Mouse (Mus musculus): ENCODE data around the gene Trim11. TPM values are rescaled to one million over a fixed set of nuclear protein-coding genes. Genes with fewer than 3 reads are reported as not detected.

The Trim11 gene
- total RNA-seq, 2 experiments from 2014 or later: 21.0 to 24.9 TPM

- DNase-seq (ENCODE audit: low spot score in 2 of 2): peak in 1 of 2 experiments; percentile 47
- intact Hi-C loops (cut with DNase I): no loop called here
Observed at GRCm38 (mm10) chr11:58995807-58996370, 18.0 kb downstream of the Trim11 start.

GRCm38 (mm10) chr11:58997541-58997940, 19.6 kb downstream of the Trim11 start:
- DNase-seq (ENCODE audit: low spot score in 2 of 2): no peak
- intact Hi-C loops (cut with DNase I): no loop called here

GRCm38 (mm10) chr11:58999158-58999557, 21.3 kb downstream of the Trim11 start:
- intact Hi-C loops (cut with DNase I): no loop called here

GRCm38 (mm10) chr11:58999830-59000229, 21.9 kb downstream of the Trim11 start:
- intact Hi-C loops (cut with DNase I): no loop called here
- no peak for DNase-seq (ENCODE audit: low spot score in 2 of 2)

More at GRCm38 (mm10) chr11:58999158-58999557, 21.3 kb downstream of the Trim11 start:
- no peak for DNase-seq (ENCODE audit: low spot score in 2 of 2)

GRCm38 (mm10) chr11:59000635-59001034, 22.7 kb downstream of the Trim11 start:
- intact Hi-C loops (cut with DNase I): no loop called here
- peak; percentile 46 to 69 for DNase-seq (ENCODE audit: low spot score in 2 of 2)

- DNase-seq (ENCODE audit: low spot score in 2 of 2): no peak
- intact Hi-C loops (cut with DNase I): no loop called here
Observed at GRCm38 (mm10) chr11:59002327-59003079, 24.6 kb downstream of the Trim11 start.

- DNase-seq (ENCODE audit: low spot score in 2 of 2): peak; percentile 37 to 55
- intact Hi-C loops (cut with DNase I): no loop called here
Observed at GRCm38 (mm10) chr11:59015052-59015451, 37.2 kb downstream of the Trim11 start.

- intact Hi-C loops (cut with DNase I): no loop called here
- DNase-seq (ENCODE audit: low spot score in 2 of 2): no peak
Observed at GRCm38 (mm10) chr11:59026411-59026810, 48.5 kb downstream of the Trim11 start.

GRCm38 (mm10) chr11:59029003-59029402, 51.1 kb downstream of the Trim11 start:
- no peak for DNase-seq (ENCODE audit: low spot score in 2 of 2)
- intact Hi-C loops (cut with DNase I): no loop called here

Small RNAs within 50 kb of the gene (microRNA-seq; reads per million reads assigned to microRNA genes)
- gene Gm44313: 1.0 reads per million

Other genes with a start within 250 kb of the Trim11 start
- not detected for gene Olfr317, start 238.9 kb upstream of the Trim11 start, total RNA-seq (2021)
- gene Olfr316, start 225.4 kb upstream of the Trim11 start, total RNA-seq (2021): 1 to 10 TPM in 1 of 2 experiments, under 1 TPM in 1; 0.79 to 1.0 TPM
- gene Olfr315, start 204.9 kb upstream of the Trim11 start, total RNA-seq (2021): not detected
- gene Olfr314, start 195.1 kb upstream of the Trim11 start, total RNA-seq (2021): not detected
- 1 to 10 TPM; 2.2 to 2.9 TPM for gene Fam183b, start 176.1 kb upstream of the Trim11 start, total RNA-seq (2021)
- not detected for gene Olfr313, start 163.1 kb upstream of the Trim11 start, total RNA-seq (2021)
- not detected for gene Olfr312, start 148.9 kb upstream of the Trim11 start, total RNA-seq (2021)
- gene Olfr311, start 138.8 kb upstream of the Trim11 start, total RNA-seq (2021): not detected
- 10 to 100 TPM; 17.0 to 24.1 TPM for gene Gm12258, start 130.9 kb upstream of the Trim11 start, total RNA-seq (2021)
- gene 2810021J22Rik, start 110.9 kb upstream of the Trim11 start, total RNA-seq (2021): 10 to 100 TPM in 1 of 2 experiments, 1 to 10 TPM in 1; 9.6 to 10.9 TPM
- gene Zfp39, start 73.9 kb upstream of the Trim11 start, total RNA-seq (2021): 10 to 100 TPM in 1 of 2 experiments, 1 to 10 TPM in 1; 8.2 to 10.4 TPM
- gene Btnl10, start 60.2 kb upstream of the Trim11 start, total RNA-seq (2021): not detected
- gene Rnf187, start 39.2 kb upstream of the Trim11 start, total RNA-seq (2021): 100 to 1,000 TPM; 450 to 542 TPM
- gene Hist3h2ba, start 29.2 kb upstream of the Trim11 start, total RNA-seq (2021): 100 to 1,000 TPM; 103 to 124 TPM
- 10 to 100 TPM; 60.9 to 64.1 TPM for gene Hist3h2a, start 23.4 kb upstream of the Trim11 start, total RNA-seq (2021)
- 1 to 10 TPM; 4.8 to 5.7 TPM for gene Trim17, start 23.4 kb upstream of the Trim11 start, total RNA-seq (2021)
- gene Obscn, start 158.3 kb downstream of the Trim11 start, total RNA-seq (2021): 1 to 10 TPM; 2.4 to 2.7 TPM
- 1 to 10 TPM; 6.8 to 7.8 TPM for gene Iba57, start 185.6 kb downstream of the Trim11 start, total RNA-seq (2021)
- gene Gjc2, start 205.1 kb downstream of the Trim11 start, total RNA-seq (2021): 10 to 100 TPM; 10.1 to 17.5 TPM
- 100 to 1,000 TPM; 128 to 152 TPM for gene Guk1, start 214.1 kb downstream of the Trim11 start, total RNA-seq (2021)
- gene Mrpl55, start 224.4 kb downstream of the Trim11 start, total RNA-seq (2021): 10 to 100 TPM; 33.5 to 39.2 TPM
- 10 to 100 TPM; 19.2 to 20.2 TPM for gene 2310033P09Rik, start 230.2 kb downstream of the Trim11 start, total RNA-seq (2021)